Mouse (Mus musculus) ES-E14 (cell line): ENCODE data around the gene Bglap2. TPM values are rescaled to one million over a fixed set of nuclear protein-coding genes. Genes with fewer than 3 reads are reported as not detected.

ENCODE experiments used
- DNase-seq: peaks from one replicate; pipeline ENCODE4 v3.0.0-alpha.2; 2013; ENCODE audit warnings: low read depth, low spot score
- H3K27ac ChIP-seq: 2 replicates; pipeline ENCODE4 v1.5.1; 2012; ENCODE audit warnings: low read depth, mild to moderate bottlenecking, low read length, moderate library complexity, mixed read lengths; ENCODE audit not compliant: poor library complexity, insufficient read depth, severe bottlenecking
- H3K36me3 ChIP-seq: 2 replicates; pipeline ENCODE4 v1.6.1; 2012; ENCODE audit warnings: mild to moderate bottlenecking, low read length, moderate library complexity, mixed read lengths; ENCODE audit not compliant: control insufficient read depth, poor library complexity, insufficient read depth, severe bottlenecking
- H3K4me1 ChIP-seq, 2 experiments: fragments of 150-350 bp in 1 of 2; sonication (generic) in 1 of 2; 2 replicates each; pipeline ENCODE4 v1.6.1; 2012; ENCODE audit warnings: low read length in 2 of 2, mild to moderate bottlenecking in 1 of 2, mixed read lengths in 1 of 2; ENCODE audit not compliant: control insufficient read depth in 2 of 2, insufficient read depth in 2 of 2, poor library complexity in 1 of 2
- H3K4me3 ChIP-seq, 2 experiments: fragments of 150-350 bp in 1 of 2; sonication (generic) in 1 of 2; 2 replicates each; pipeline ENCODE4 v1.5.1; 2012; ENCODE audit warnings: low read length in 2 of 2, low read depth in 1 of 2, mild to moderate bottlenecking in 1 of 2, mixed read lengths in 1 of 2; ENCODE audit not compliant: insufficient read depth in 1 of 2, poor library complexity in 1 of 2, severe bottlenecking in 1 of 2
- H3K9ac ChIP-seq: 2 replicates; pipeline ENCODE4 v1.6.1; 2012; ENCODE audit warnings: low read depth, mild to moderate bottlenecking, low read length, mixed read lengths; ENCODE audit not compliant: poor library complexity, insufficient read depth, severe bottlenecking
- H3K9me3 ChIP-seq: fragments of 150-350 bp; sonication (generic); 2 replicates; pipeline ENCODE4 v1.6.1; 2012; ENCODE audit warnings: low read depth, mild to moderate bottlenecking, low read length; ENCODE audit not compliant: control insufficient read depth, insufficient read depth
- CHD2 ChIP-seq: IDR thresholded peaks from 2 replicates; pipeline ENCODE4 v1.6.1; 2014; ENCODE audit warnings: mild to moderate bottlenecking, low read depth, low read length, inconsistent platforms
- HCFC1 ChIP-seq: IDR thresholded peaks from 2 replicates; pipeline ENCODE4 v1.6.1; 2012; ENCODE audit warnings: low read length, inconsistent platforms, borderline replicate concordance; ENCODE audit not compliant: insufficient read depth
- MAFK ChIP-seq: IDR thresholded peaks from 2 replicates; pipeline ENCODE4 v1.6.1; 2014; ENCODE audit warnings: mild to moderate bottlenecking, low read depth, low read length, inconsistent platforms; ENCODE audit not compliant: insufficient read depth
- ZC3H11A ChIP-seq: IDR thresholded peaks from 2 replicates; pipeline ENCODE4 v1.6.1; 2012; ENCODE audit warnings: low read depth, mild to moderate bottlenecking, inconsistent platforms, low read length, borderline replicate concordance
- ZNF384 ChIP-seq: IDR thresholded peaks from 2 replicates; pipeline ENCODE4 v1.6.1; 2012; ENCODE audit warnings: low read depth, low read length, inconsistent platforms
- in situ Hi-C, 2 experiments: fragments of 600-800 bp; cut with MboI; formaldehyde crosslinking; loops; one replicate each; pipeline ENCODE4 v1.15.1; 2025; ENCODE audit warnings: low sequenced_read_pairs in 2 of 2, inconsistent platforms in 1 of 2; ENCODE audit not compliant: unreplicated experiment in 2 of 2
- total RNA-seq: library from RNA; depleted of rRNA; stranded (reverse); fragments of 300-350 nt; gene quantifications from 2 replicates; pipeline ENCODE4 v1.2.3, GENCODE M21; 2012

The Bglap2 gene
- total RNA-seq, 1 experiment: not detected

GRCm38 (mm10) chr3:88403522-88404230 is 25.2 kb upstream of the Bglap2 start:
- no peak overlapping the region for H3K4me3 ChIP-seq
- peaks cover 2 to 4% of the 10 kb centered on the region in 2 experiments; a peak in 2 of 4 replicates for H3K4me1 ChIP-seq
- no peak overlapping the region for H3K27ac ChIP-seq
- TF ChIP-seq CHD2: no peak
- TF ChIP-seq ZC3H11A: no peak
- TF ChIP-seq MAFK: no peak
- no peak for TF ChIP-seq ZNF384
- no peak for TF ChIP-seq HCFC1
- no peak overlapping the region for H3K9ac ChIP-seq
- no peaks in the 10 kb centered on the region for H3K9me3 ChIP-seq
- no peak for DNase-seq
- H3K36me3 ChIP-seq: peaks cover 18% of the 10 kb centered on the region; the same call in 1 of the 2 replicates
- in situ Hi-C loops: loop anchor here in 1 of 2 experiments (10.0 kb wide), 1 partner anchor 71 kb away; no protein-coding TSS in a partner anchor

GRCm38 (mm10) chr3:88398666-88399065 is 20.2 kb upstream of the Bglap2 start:
- Histone ChIP-seq H3K4me1 (peaks cover 0 to 4% of the 10 kb centered on the region in 2 experiments; a peak in 1 of 4 replicates), H3K4me3 (no peak overlapping the region), H3K9ac (no peak overlapping the region), H3K36me3 (peaks cover 31% of the 10 kb centered on the region; the same call in 1 of the 2 replicates), H3K9me3 (no peaks in the 10 kb centered on the region), H3K27ac (no peak overlapping the region)
- in situ Hi-C loops: no loop called here
- TF ChIP-seq ZC3H11A (no peak), MAFK (no peak), ZNF384 (no peak), HCFC1 (no peak), CHD2 (no peak)
- DNase-seq: no peak

GRCm38 (mm10) chr3:88395742-88396141 is 17.2 kb upstream of the Bglap2 start:
- Histone ChIP-seq H3K4me3 (no peak overlapping the region), H3K4me1 (peaks cover 0 to 2% of the 10 kb centered on the region in 2 experiments; a peak in 1 of 4 replicates), H3K9me3 (no peaks in the 10 kb centered on the region), H3K27ac (no peak overlapping the region), H3K9ac (no peak overlapping the region), H3K36me3 (peaks cover 25% of the 10 kb centered on the region; the same call in 1 of the 2 replicates)
- DNase-seq: no peak
- TF ChIP-seq MAFK (no peak), HCFC1 (no peak), CHD2 (no peak), ZC3H11A (no peak), ZNF384 (no peak)
- in situ Hi-C loops: no loop called here

GRCm38 (mm10) chr3:88395288-88395687 is 16.8 kb upstream of the Bglap2 start:
- DNase-seq: no peak

More at GRCm38 (mm10) chr3:88395288-88395687, 16.8 kb upstream of the Bglap2 start:
- Histone ChIP-seq H3K4me3 (no peak overlapping the region), H3K27ac (no peak overlapping the region), H3K36me3 (peaks cover 25% of the 10 kb centered on the region; the same call in 1 of the 2 replicates), H3K9me3 (no peaks in the 10 kb centered on the region), H3K4me1 (peaks cover 0 to 2% of the 10 kb centered on the region in 2 experiments; a peak in 1 of 4 replicates), H3K9ac (no peak overlapping the region)
- no peak for TF ChIP-seq MAFK
- no peak for TF ChIP-seq ZC3H11A
- TF ChIP-seq ZNF384: no peak
- TF ChIP-seq CHD2: no peak
- no peak for TF ChIP-seq HCFC1
- in situ Hi-C loops: no loop called here
